Mouse (Mus musculus) subcutaneous adipose tissue, adult 2 months (tissue): ENCODE results near the gene Garnl3. TPM values are rescaled to one million over a fixed set of nuclear protein-coding genes. Genes with fewer than 3 reads are reported as not detected.

ENCODE experiments used
- polyA plus RNA-seq: library from polyadenylated mRNA; depleted of rRNA; stranded (reverse); fragments of >200 nt; gene quantifications from 2 replicates; pipeline ENCODE4 v1.2.3, GENCODE M21; 2012; ENCODE audit warnings: low replicate concordance; rRNA removed

The Garnl3 gene
- polyA plus RNA-seq, result 12.0 and 13.3 TPM in 2 replicates

DNA sequence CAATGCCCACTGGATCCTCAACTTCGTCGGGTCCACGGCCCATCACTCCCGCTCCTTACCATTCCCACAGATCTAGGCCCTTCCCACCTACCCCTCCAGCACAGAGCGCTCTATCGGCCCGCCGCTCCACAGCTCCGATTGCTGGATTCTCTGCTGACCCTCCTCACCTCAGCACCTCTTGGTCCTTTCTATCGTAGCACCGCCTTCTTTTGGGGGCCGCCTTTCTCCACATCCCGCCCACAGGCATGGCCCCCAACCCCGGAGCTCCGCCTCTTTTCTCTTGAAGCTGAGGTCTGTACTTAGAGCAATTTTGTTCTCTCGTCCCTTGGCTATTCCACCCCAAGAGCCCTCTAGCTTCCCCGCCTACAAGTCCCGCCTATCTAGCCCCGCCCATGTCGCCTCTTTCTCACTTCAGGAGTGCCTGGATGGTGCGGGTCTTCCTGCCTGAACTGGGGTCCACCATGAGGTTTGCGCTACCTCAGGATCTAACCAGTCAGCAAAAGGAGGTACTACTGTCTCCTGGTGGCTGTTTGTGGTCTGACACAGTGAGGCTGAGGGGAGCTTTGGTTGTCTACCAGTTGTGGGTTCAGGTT lies at the start of gene Garnl3:
Garnl3 (minus strand) TSS at position 155 of the 593 bp plus-strand sequence.

DNA sequence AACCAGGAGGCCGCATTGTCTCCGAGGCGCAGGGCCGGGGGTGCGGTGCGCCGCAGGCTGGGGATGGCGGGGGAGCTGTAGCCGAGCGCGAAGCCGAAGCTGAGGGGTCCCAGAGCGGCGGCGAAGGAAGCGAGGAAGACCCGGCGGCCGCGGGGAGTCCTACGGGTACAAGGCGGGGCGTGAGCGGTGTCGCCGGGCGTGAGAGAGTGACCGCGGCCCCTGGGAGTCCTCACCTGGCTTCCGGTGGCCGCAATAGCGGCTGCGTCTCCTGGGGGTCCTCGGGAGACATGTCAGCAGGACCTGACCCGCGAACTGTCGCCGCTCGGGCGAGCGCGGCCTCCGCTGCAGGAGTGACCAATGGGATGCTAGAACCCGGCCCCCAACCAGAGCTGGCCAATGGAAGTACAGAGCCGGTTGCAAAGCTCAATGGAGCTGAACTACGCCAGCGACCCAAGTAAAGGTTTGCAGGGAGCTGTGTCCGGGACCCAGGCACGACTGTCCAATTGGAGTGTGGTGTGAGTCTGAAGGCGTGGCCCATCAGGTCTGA lies 149.7 kb downstream of the Garnl3 start, which contains the start of gene Slc2a8:
Slc2a8 (minus strand) TSS at position 359 of the 547 bp plus-strand sequence.

DNA sequence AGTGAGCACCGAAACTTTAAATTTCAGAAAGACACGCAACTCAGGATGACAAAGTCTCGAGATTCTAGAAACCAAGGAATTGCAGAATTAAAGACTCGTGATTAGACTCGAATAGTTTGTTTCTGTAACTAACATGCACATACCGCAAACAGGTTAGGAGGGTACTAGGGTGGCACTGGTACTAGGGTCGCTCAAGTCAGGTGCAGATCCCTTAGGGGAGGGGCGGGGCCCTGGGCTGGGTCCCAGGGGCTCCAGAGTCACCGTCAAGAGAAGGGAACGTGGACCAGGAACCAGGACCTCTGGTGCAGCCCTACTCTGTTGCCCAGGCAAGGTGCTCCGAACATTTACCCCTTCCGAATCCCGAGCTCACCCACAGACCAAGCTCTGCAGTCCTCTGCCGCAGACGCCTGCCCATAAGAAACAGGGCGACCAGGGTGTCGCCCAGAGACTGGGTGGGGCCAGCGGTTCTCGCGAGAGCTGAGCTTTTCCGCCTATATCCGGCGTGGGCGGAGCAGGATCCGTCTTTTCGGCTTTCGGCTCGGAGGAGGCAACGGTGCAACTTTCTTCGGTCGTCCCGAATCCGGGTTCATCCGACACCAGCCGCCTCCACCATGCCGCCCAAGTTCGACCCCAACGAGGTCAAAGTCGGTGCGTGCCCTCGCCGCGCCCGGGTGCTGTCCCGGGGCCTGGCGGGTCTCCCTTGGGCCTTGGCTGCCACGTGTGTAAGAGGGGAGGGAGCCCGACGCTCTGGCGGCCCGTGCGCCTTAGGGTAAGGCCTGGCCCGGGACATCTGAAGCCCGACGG lies 170.1 kb downstream of the Garnl3 start, which contains the start of the genes Rpl12 and Lrsam1:
Rpl12 (plus strand) TSS at position 368 of the 804 bp plus-strand sequence.
Lrsam1 (minus strand) TSS at position 423 of the 804 bp plus-strand sequence.

Other genes with a start within 250 kb of the Garnl3 start
- 143 and 515 TPM in 2 replicates for gene Rpl12, start 170.1 kb downstream of the Garnl3 start, polyA plus RNA-seq
- 21.7 and 22.8 TPM in 2 replicates for gene Lrsam1, start 170.0 kb downstream of the Garnl3 start, polyA plus RNA-seq
- 63.8 and 76.1 TPM in 2 replicates for gene Slc2a8, start 149.6 kb downstream of the Garnl3 start, polyA plus RNA-seq
- 178 and 186 TPM in 2 replicates for gene Angptl2, start 84.4 kb upstream of the Garnl3 start, polyA plus RNA-seq
- gene Ralgps1, start 239.8 kb upstream of the Garnl3 start, polyA plus RNA-seq, result 6.1 and 6.4 TPM in 2 replicates